Mouse (Mus musculus) liver, postnatal 0 days (tissue): ENCODE data around the gene Slc11a1. TPM values are rescaled to one million over a fixed set of nuclear protein-coding genes. Genes with fewer than 3 reads are reported as not detected.
"Not testable (repeated sequence)": the region's sequence is repeated elsewhere in the genome, so short reads cannot be mapped to it uniquely, and the experiment has no call there.

Experiments
- ATAC-seq: fragments of 200-750 bp; cut with Nextera tagmentation; 2 replicates; pipeline ENCODE4 v1.8.0; 2017; ENCODE audit warnings: mild to moderate bottlenecking, moderate library complexity
- DNase-seq: peaks from one replicate; pipeline ENCODE4 v3.0.0-alpha.2; 2016
- H3K27ac ChIP-seq: fragments of 300-500 bp; sonication (generic); 2 replicates; pipeline ENCODE4 v1.5.1; 2014; ENCODE audit warnings: antibody characterized with exemption, moderate library complexity, mild to moderate bottlenecking, low read depth
- H3K27me3 ChIP-seq: fragments of 300-500 bp; sonication (generic); 2 replicates; pipeline ENCODE4 v1.6.1; 2014; ENCODE audit warnings: low read length, control low read depth, mixed read lengths; ENCODE audit not compliant: insufficient read depth
- H3K36me3 ChIP-seq: fragments of 300-500 bp; sonication (generic); replicated peaks from 2 replicates; pipeline ENCODE4 v1.6.1; 2014; ENCODE audit warnings: mild to moderate bottlenecking, control low read depth, low read length, moderate library complexity, mixed read lengths; ENCODE audit not compliant: insufficient read depth
- H3K4me1 ChIP-seq: fragments of 300-500 bp; sonication (generic); 2 replicates; pipeline ENCODE4 v1.6.1; 2014; ENCODE audit warnings: antibody characterized with exemption, mild to moderate bottlenecking, control low read depth; ENCODE audit not compliant: insufficient read depth
- H3K4me2 ChIP-seq: fragments of 300-500 bp; sonication (generic); 2 replicates; pipeline ENCODE4 v1.6.1; 2014; ENCODE audit warnings: low read depth, mild to moderate bottlenecking, low read length, moderate library complexity, mixed read lengths
- H3K4me3 ChIP-seq: fragments of 300-500 bp; sonication (generic); 2 replicates; pipeline ENCODE4 v1.5.1; 2014; ENCODE audit warnings: low read depth, low read length
- H3K9ac ChIP-seq: fragments of 300-500 bp; sonication (generic); replicated peaks from 2 replicates; pipeline ENCODE4 v1.6.1; 2014; ENCODE audit warnings: mild to moderate bottlenecking, moderate library complexity
- H3K9me3 ChIP-seq: fragments of 300-500 bp; sonication (generic); 2 replicates; pipeline ENCODE4 v1.6.1; 2016; ENCODE audit warnings: mild to moderate bottlenecking, control low read depth, low read length, mixed read lengths
- CTCF ChIP-seq: sonication (generic); IDR thresholded peaks from 2 replicates; pipeline ENCODE4 v1.5.1; 2016; ENCODE audit warnings: antibody characterized with exemption, low read depth
- EP300 ChIP-seq: IDR thresholded peaks from 2 replicates; pipeline ENCODE4 v1.6.1; 2016; ENCODE audit warnings: antibody characterized with exemption, low read depth, mild to moderate bottlenecking
- WGBS: fragments of 180-500 bp; shearing (Covaris S2); extraction: QIAGEN DNeasy Blood & Tissue Kit; methylation state at CpG from one replicate; pipeline ENCODE4 v1.1.7; 2014; ENCODE audit not compliant: insufficient replicate concordance; 5-methylcytosine and 5-hydroxymethylcytosine counted together
- polyA plus RNA-seq: library from polyadenylated mRNA; unstranded; fragments of >200 nt; fragmentation: Nextera tagmentation; extraction: Ambion mirVana; gene quantifications from 2 replicates; pipeline ENCODE4 v1.2.1, GENCODE M21; 2015

The Slc11a1 gene
- polyA plus RNA-seq, 1 experiment from 2014 or later, result 15.1 TPM

- H3K9ac ChIP-seq, result no peak overlapping the region
- ATAC-seq (peak; percentile 33; the same call in 1 of the 2 replicates), DNase-seq (no peak)
- H3K4me2 ChIP-seq, result no peak overlapping the region
- H3K36me3 ChIP-seq, result no peaks in the 10 kb centered on the region
- H3K27ac ChIP-seq, result no peak overlapping the region
- no peaks in the 10 kb centered on the region for H3K9me3 ChIP-seq
- H3K4me1 ChIP-seq, result peaks cover 6% of the 10 kb centered on the region; the same call in 1 of the 2 replicates
- TF ChIP-seq EP300, result no peak
- no peak for TF ChIP-seq CTCF
- H3K4me3 ChIP-seq, result no peak overlapping the region
- no peaks in the 10 kb centered on the region for H3K27me3 ChIP-seq
- 87% methylated on average over 6 of the region's 6 CpGs for WGBS
Measured at GRCm38 (mm10) chr1:74340361-74340764, 34.6 kb upstream of the Slc11a1 start.

DNA sequence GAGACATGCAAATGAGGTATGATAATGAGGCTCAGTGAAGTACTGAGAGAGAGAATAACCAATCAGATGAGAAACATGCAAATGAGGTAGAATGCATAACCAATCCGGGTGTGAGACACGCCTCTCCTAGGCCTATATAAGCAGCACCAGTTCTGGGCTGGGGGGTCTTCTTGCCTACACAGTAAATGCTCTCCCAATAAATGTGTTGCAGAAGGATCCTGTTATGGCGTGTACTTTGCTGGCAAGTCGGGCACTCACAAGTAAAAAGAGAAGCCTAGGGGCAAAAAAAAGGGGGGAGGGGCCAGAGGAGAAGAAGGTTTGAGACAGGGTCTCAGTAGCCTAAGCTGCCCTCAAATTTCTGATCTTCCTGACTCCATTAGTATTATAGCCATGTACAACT is 34.0 kb upstream of the Slc11a1 start:
- peak; percentile 12; the same call in 1 of the 2 replicates for ATAC-seq
- H3K4me3 ChIP-seq, H3K9me3 ChIP-seq, H3K27ac ChIP-seq, DNase-seq, H3K36me3 ChIP-seq, H3K4me2 ChIP-seq, H3K4me1 ChIP-seq, H3K9ac ChIP-seq, H3K27me3 ChIP-seq: not testable (repeated sequence)
- 86% methylated on average over 4 of the region's 4 CpGs for WGBS

DNA sequence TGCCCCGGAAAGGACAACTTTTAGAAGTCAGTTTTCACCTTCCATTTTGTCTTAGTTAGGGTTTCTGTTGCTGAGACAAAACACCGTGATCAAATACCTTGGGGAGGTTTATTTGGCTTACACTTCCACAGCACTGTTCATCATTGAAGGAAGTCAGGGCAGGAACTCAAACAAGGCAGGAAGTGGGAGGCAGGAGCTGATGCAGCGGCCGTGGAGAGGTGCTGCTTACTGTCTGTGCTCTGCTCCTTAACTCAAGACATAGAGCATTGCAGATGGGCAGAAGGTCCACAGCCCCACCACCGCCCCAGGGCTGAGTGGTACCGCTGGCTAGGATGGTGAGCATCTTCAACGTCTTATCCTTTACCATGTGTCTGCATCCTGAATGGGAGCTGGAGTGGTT is 33.1 kb upstream of the Slc11a1 start:
- H3K27me3 ChIP-seq, result no peaks in the 10 kb centered on the region
- no peaks in the 10 kb centered on the region for H3K9me3 ChIP-seq
- TF ChIP-seq EP300 (no peak), CTCF (no peak)
- no peak overlapping the region for H3K9ac ChIP-seq
- ATAC-seq, result no peak
- 72% methylated on average over 7 of the region's 7 CpGs for WGBS
- DNase-seq, result no peak
- peaks cover 6% of the 10 kb centered on the region; the same call in 1 of the 2 replicates for H3K4me1 ChIP-seq
- no peaks in the 10 kb centered on the region for H3K36me3 ChIP-seq
- H3K4me2 ChIP-seq, result no peak overlapping the region
- H3K4me3 ChIP-seq, result no peak overlapping the region
- H3K27ac ChIP-seq, result no peak overlapping the region

DNA sequence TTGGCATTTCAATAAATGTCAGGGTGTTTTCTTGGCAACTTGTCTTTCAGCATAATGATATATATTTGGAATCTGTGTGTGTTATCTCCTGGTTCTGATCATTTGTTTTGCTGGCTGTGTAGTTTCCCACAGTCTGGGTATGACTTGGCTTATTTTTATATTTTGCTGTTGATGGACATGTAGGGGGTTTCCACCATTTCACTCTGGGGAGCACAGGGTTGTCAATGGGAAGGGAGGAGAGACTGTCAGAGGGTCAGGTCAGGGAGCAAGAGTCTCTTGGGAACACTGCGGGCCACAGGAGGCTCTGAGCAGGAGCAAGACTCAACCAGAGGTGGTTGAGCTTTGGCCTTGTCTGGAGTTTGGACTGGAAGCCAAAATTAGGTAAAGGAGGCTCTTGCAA is 32.7 kb upstream of the Slc11a1 start:
- no peaks in the 10 kb centered on the region for H3K36me3 ChIP-seq
- no peak overlapping the region for H3K4me2 ChIP-seq
- 74% methylated on average over 1 of the region's 1 CpGs for WGBS
- H3K9ac ChIP-seq, result no peak overlapping the region
- DNase-seq (no peak), ATAC-seq (no peak)
- TF ChIP-seq CTCF, result no peak
- TF ChIP-seq EP300, result no peak
- no peaks in the 10 kb centered on the region for H3K9me3 ChIP-seq
- no peaks in the 10 kb centered on the region for H3K27me3 ChIP-seq
- H3K4me1 ChIP-seq, result peaks cover 6% of the 10 kb centered on the region; the same call in 1 of the 2 replicates
- H3K4me3 ChIP-seq, result no peak overlapping the region
- H3K27ac ChIP-seq, result no peak overlapping the region

DNA sequence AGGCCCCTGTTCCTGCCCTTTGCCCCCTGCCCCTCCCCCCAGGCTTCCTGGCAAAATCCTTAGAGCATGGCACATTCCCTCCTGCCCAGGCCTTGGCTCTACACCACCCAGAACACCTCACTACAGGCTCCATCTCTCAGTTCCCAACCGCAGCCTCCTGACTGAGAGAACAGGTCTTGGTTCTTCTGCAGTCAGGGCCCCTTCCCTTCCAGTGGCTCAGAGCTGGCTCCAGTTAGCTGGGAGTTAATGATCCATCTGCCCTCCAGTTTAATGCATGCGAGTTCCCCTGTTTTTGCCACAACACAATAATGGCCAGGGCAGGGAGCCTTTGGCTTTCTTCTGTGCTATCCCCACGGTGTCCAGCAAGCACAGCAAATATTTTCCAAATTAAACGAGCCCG is 31.8 kb upstream of the Slc11a1 start:
- no peaks in the 10 kb centered on the region for H3K9me3 ChIP-seq
- no peak overlapping the region for H3K27ac ChIP-seq
- 57% methylated on average over 5 of the region's 5 CpGs for WGBS
- H3K27me3 ChIP-seq, result no peaks in the 10 kb centered on the region
- H3K36me3 ChIP-seq, result no peaks in the 10 kb centered on the region
- H3K4me2 ChIP-seq, result no peak overlapping the region
- H3K9ac ChIP-seq, result no peak overlapping the region
- peaks cover 6% of the 10 kb centered on the region; the same call in 1 of the 2 replicates for H3K4me1 ChIP-seq
- no peak for DNase-seq
- no peak overlapping the region for H3K4me3 ChIP-seq
- no peak for TF ChIP-seq CTCF
- TF ChIP-seq EP300, result no peak
- no peak for ATAC-seq

DNA sequence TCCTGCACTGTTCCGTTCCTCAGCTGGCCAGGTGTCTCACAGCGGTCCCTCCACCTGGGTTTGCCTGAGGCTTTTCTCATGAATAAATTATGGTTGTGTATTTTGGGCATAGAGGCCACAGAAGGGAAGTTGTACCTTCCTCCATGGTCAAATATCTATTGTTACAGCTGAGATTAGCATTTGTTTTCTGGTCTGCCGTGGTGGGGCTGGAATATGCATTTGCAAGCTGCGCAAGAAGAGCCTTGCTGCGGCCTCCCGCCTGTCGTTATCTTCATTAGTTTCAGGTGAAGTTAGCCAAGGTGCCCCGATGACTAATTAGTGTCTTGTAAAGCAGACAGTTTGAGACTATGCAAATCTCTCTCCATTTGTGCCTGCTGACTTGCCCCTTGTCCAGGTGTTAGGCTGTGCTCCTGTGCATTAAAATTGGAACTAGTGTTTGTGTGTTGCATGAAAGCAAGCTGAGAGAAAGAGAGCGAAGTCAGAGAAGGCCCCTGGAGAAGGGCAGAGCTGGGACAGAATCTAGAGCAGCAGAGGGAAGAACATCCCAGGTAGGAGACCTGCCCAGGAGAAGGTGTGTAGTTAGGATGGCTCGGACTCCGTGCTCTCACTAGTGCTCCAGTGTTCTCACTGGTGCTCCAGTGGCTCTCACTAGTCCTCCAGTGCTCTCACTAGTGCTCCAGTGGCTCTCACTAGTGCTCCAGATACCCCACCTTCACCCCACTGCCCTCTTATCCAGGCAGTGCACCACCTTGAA is 30.7 kb upstream of the Slc11a1 start:
- ATAC-seq, result no peak
- H3K4me3 ChIP-seq, result no peak overlapping the region
- H3K4me2 ChIP-seq, result no peak overlapping the region
- H3K4me1 ChIP-seq, result peaks cover 6% of the 10 kb centered on the region; the same call in 1 of the 2 replicates
- H3K9me3 ChIP-seq, result no peaks in the 10 kb centered on the region
- no peak for DNase-seq
- WGBS, result 69% methylated on average over 11 of the region's 11 CpGs
- H3K27me3 ChIP-seq, result no peaks in the 10 kb centered on the region
- TF ChIP-seq EP300, result no peak
- no peak for TF ChIP-seq CTCF
- H3K27ac ChIP-seq, result no peak overlapping the region
- H3K9ac ChIP-seq, result no peak overlapping the region
- no peaks in the 10 kb centered on the region for H3K36me3 ChIP-seq
